Mouse (Mus musculus): ENCODE data around the gene Fry.

- TF ChIP-seq CTCF (IDR thresholded peaks at IDR 0.05; ENCODE audit: borderline replicate concordance, insufficient read depth, low read length) = no peak
- TF ChIP-seq POLR2A (IDR thresholded peaks at IDR 0.05; ENCODE audit: low read depth, low read length) = no peak
Observed at GRCm38 (mm10) chr5:150374778-150375559, 256.5 kb downstream of the Fry start.

Data from embryonic fibroblast, embryonic 13.5 days (primary cell).